Mouse (Mus musculus) myocyte (in vitro differentiated cells): ENCODE measurements around the gene Lmod1.

Source experiments
- CEBPB ChIP-seq: IDR thresholded peaks from 2 replicates; pipeline ENCODE4 v1.6.1; 2011; ENCODE audit warnings: mild to moderate bottlenecking, moderate library complexity; ENCODE audit not compliant: poor library complexity, insufficient read depth, severe bottlenecking
- E2F4 ChIP-seq: IDR thresholded peaks from one replicate; pipeline ENCODE4 v1.6.1; 2011; ENCODE audit warnings: mild to moderate bottlenecking, control low read depth, moderate library complexity; ENCODE audit not compliant: insufficient read depth
- POLR2A ChIP-seq: IDR thresholded peaks from one replicate; pipeline ENCODE4 v1.6.1; 2011; ENCODE audit warnings: low read depth, mild to moderate bottlenecking, control low read depth, moderate library complexity; ENCODE audit not compliant: insufficient read length
- TCF12 ChIP-seq: IDR thresholded peaks from one replicate; pipeline ENCODE4 v1.6.1; 2011; ENCODE audit warnings: mild to moderate bottlenecking, control low read depth; ENCODE audit not compliant: poor library complexity, insufficient read depth, severe bottlenecking
- TCF3 ChIP-seq: IDR thresholded peaks from one replicate; pipeline ENCODE4 v1.6.1; 2011; ENCODE audit warnings: low read depth, control low read depth; ENCODE audit not compliant: insufficient read length

GRCm38 (mm10) chr1:135367595-135367994 lies 43.0 kb downstream of the Lmod1 start:
- no peak for TF ChIP-seq CEBPB
- TF ChIP-seq POLR2A: no peak
- no peak for TF ChIP-seq TCF12
- TF ChIP-seq E2F4: no peak
- TF ChIP-seq TCF3: no peak
